Mouse (Mus musculus): ENCODE measurements around the gene Vps37b.

DNA sequence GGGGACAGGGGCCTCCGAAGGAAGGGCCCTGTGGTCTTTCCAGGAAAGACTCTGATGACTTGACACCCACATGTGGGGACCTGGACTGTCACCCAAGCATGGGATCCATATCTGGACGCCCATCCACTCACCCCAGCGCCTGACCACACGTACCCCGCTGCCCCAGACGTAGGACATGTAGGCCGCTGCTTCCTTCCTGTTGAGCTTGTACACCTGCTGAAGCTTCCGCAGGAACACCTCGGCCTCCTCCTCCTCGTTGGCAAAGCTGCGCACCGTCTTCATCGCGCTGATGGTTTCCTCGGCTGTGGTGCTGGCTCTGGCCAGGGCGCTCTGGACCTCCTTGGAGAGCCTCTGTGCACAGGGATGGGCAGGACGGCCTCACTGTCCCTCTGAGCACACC, 47.8 kb upstream of the Vps37b start:
- TF ChIP-seq CTCF (IDR thresholded peaks at IDR 0.05; ENCODE audit: control insufficient read depth, insufficient read depth, insufficient read length) (no peak), MYOD1 (IDR thresholded peaks at IDR 0.05; ENCODE audit: control insufficient read depth, insufficient read length, low read depth) (no peak), FOSL1 (IDR thresholded peaks at IDR 0.05; ENCODE audit: insufficient read depth, low read length, poor library complexity, severe bottlenecking) (no peak), MAX (IDR thresholded peaks at IDR 0.05) (no peak), USF1 (IDR thresholded peaks at IDR 0.05; ENCODE audit: low read depth) (no peak), MYOG (IDR thresholded peaks at IDR 0.05; ENCODE audit: control insufficient read depth, extremely low read depth, insufficient read length) (no peak)

Data from C2C12 (cell line).